14 mouse cellular contexts compared by ENCODE assay signal in the genomic region with DNA sequence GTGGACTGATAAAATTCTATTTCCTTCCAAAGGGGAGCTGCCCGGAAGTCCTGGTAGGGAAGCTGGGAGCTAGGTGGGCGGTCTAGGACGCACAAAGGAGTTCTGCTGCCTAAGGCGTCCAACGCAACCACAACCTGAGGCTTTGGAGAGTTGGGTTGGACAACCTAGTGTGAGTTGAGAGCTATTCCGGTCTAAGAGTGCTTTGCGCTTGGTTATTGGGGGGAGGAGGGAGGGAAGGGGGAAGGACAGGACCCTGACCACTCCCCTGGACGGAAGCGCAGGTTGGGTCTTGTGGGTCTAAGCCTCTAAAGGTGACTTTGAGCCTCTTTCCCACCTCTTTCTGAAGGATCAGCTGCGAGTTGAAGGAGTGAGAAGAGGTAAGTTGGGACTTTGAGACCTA. TPM values are rescaled to one million over a fixed set of nuclear protein-coding genes. Genes with fewer than 3 reads are reported as not detected.
DNase-seq lines count a peak whose midpoint lies in the region; ATAC-seq and TF ChIP-seq lines count a peak whose summit lies in the region.
"Had no signal": no experiment of that assay in that cellular context is flagged by ENCODE, and none has a peak within 500 bp of the region (broad histone marks: within the 10 kb centered on the region; RNA-seq: fewer than 3 reads in every experiment).

TSS of gene Sfmbt2 (plus strand) at position 335 of the 400 bp plus-strand sequence.

- no peak within 1 kb of the TSS for H3K9ac ChIP-seq in kidney, embryonic 14.5 days (ENCODE audit: low read depth, low read length)
- H3K9ac ChIP-seq in limb, embryonic 13.5 days = no peak within 1 kb of the TSS
- H3K9ac ChIP-seq: liver, embryonic 14.5 days; midbrain, embryonic 12.5 days had no signal

- H3K27ac ChIP-seq in kidney, embryonic 14.5 days (ENCODE audit: low read depth, low read length) = no peak within 1 kb of the TSS
- H3K27ac ChIP-seq in embryonic facial prominence, embryonic 10.5 days (replicated peaks) = no peak within 1 kb of the TSS
- no peak within 1 kb of the TSS for H3K27ac ChIP-seq in limb, embryonic 13.5 days
- H3K27ac ChIP-seq: liver, embryonic 14.5 days; midbrain, embryonic 12.5 days had no signal

- no peak for TF ChIP-seq CTCF in G1E (IDR thresholded peaks at IDR 0.05; ENCODE audit: low read depth, low read length)

- H3K4me3 ChIP-seq in kidney, embryonic 14.5 days (ENCODE audit: low read length) = 0 out of 2 replicates have a peak within 1 kb of the TSS, but pooled peaks have one; percentile 51
- no peak within 1 kb of the TSS; the same call in 1 of the 2 replicates for H3K4me3 ChIP-seq in G1E (ENCODE audit: low read depth, low read length)
- H3K4me3 ChIP-seq in embryonic facial prominence, embryonic 10.5 days = no peak within 1 kb of the TSS
- H3K4me3 ChIP-seq in limb, embryonic 13.5 days = no peak within 1 kb of the TSS
- H3K4me3 ChIP-seq: erythroblast, embryonic 14.5 days had no signal

- H3K9me3 ChIP-seq in kidney, embryonic 14.5 days (ENCODE audit: control insufficient read depth, low read length) = no peaks in the 10 kb centered on the region
- H3K9me3 ChIP-seq in G1E (replicated peaks) = no peaks in the 10 kb centered on the region
- H3K9me3 ChIP-seq in embryonic facial prominence, embryonic 10.5 days = no peaks in the 10 kb centered on the region
- no peaks in the 10 kb centered on the region for H3K9me3 ChIP-seq in limb, embryonic 13.5 days
- H3K9me3 ChIP-seq: midbrain, embryonic 12.5 days had no signal

- no peak for ATAC-seq in kidney, embryonic 14.5 days (ENCODE audit: low FRiP score, low TSS enrichment)
- no peak for ATAC-seq in G1E (ENCODE audit: extremely low read depth, insufficient number of reproducible peaks, low FRiP score, poor library complexity, severe bottlenecking)
- no peak for ATAC-seq in limb, embryonic 13.5 days (ENCODE audit: low FRiP score, low read depth)

- no peak within 1 kb of the TSS for H3K4me2 ChIP-seq in kidney, embryonic 14.5 days (replicated peaks; ENCODE audit: low read depth, low read length)
- H3K4me2 ChIP-seq in limb, embryonic 13.5 days (replicated peaks) = peak within 1 kb of the TSS; percentile 92

- 0% methylated on average over 10 of the region's 10 CpGs for WGBS in kidney, embryonic 14.5 days
- under 1% methylated on average over 10 of the region's 10 CpGs for WGBS in embryonic facial prominence, embryonic 10.5 days
- under 1% methylated on average over 10 of the region's 10 CpGs for WGBS in limb, embryonic 13.5 days

- DNase-seq in kidney, postnatal 10 days = no peak
- DNase-seq in G1E (ENCODE audit: low spot score) = no peak
- DNase-seq in embryonic facial prominence, embryonic 10.5 days (ENCODE audit: low spot score) = peak; percentile 28
- no peak for DNase-seq in gastrocnemius, adult 8-10 months (ENCODE audit: low spot score in 2 of 2)
- DNase-seq in cerebellum, postnatal 25 days = no peak
- DNase-seq: adrenal gland, postnatal 25 days; cerebellum, adult 11 months; kidney, adult 11 months; right cerebral cortex, postnatal 4 days had no signal

- peaks cover 10% of the 10 kb centered on the region; the same call in 1 of the 2 replicates for H3K4me1 ChIP-seq in kidney, embryonic 14.5 days (ENCODE audit: control insufficient read depth, insufficient read depth, low read length)
- H3K4me1 ChIP-seq in G1E (ENCODE audit: insufficient read depth, low read depth, low read length) = peaks cover 41% of the 10 kb centered on the region
- H3K4me1 ChIP-seq in embryonic facial prominence, embryonic 10.5 days = peaks cover 24% of the 10 kb centered on the region
- peaks cover 18% of the 10 kb centered on the region for H3K4me1 ChIP-seq in limb, embryonic 13.5 days

- H3K27me3 ChIP-seq in kidney, embryonic 14.5 days (ENCODE audit: control insufficient read depth, insufficient read depth, low read length) = peaks cover 52% of the 10 kb centered on the region
- H3K27me3 ChIP-seq in G1E (ENCODE audit: insufficient read depth, low read length) = peaks cover 32% of the 10 kb centered on the region
- peaks cover 85% of the 10 kb centered on the region for H3K27me3 ChIP-seq in embryonic facial prominence, embryonic 10.5 days (replicated peaks; ENCODE audit: low read depth, poor library complexity, severe bottlenecking)
- peaks cover 67% of the 10 kb centered on the region for H3K27me3 ChIP-seq in limb, embryonic 13.5 days

- no peaks in the 10 kb centered on the region for H3K36me3 ChIP-seq in kidney, embryonic 14.5 days (ENCODE audit: control insufficient read depth, insufficient read depth, low read length)
- H3K36me3 ChIP-seq in G1E (replicated peaks) = peaks cover 3% of the 10 kb centered on the region
- H3K36me3 ChIP-seq in embryonic facial prominence, embryonic 10.5 days (replicated peaks) = no peaks in the 10 kb centered on the region
- H3K36me3 ChIP-seq in limb, embryonic 13.5 days = no peaks in the 10 kb centered on the region
- H3K36me3 ChIP-seq: midbrain, embryonic 12.5 days had no signal

RNA-seq across cellular contexts. Expression of gene Sfmbt2, which starts in this region (rescaled TPM):
- 1.9 and 2.3 TPM in 2 replicates for polyA plus RNA-seq in kidney, embryonic 14.5 days (2014; fragmentation: Nextera tagmentation; extraction: Ambion mirVana)
- total RNA-seq in G1E (2014; fragmentation: Nextera tagmentation) (76.5 and 79.8 TPM in 2 replicates), G1E (2017) (26.5 and 26.8 TPM in 2 replicates)
- polyA plus RNA-seq in G1E (2012) = 25.0 and 27.4 TPM in 2 replicates
- polyA plus RNA-seq in embryonic facial prominence, embryonic 10.5 days (2016; fragmentation: Nextera tagmentation; extraction: Ambion mirVana) = 1.3 and 1.5 TPM in 2 replicates
- polyA plus RNA-seq in limb, embryonic 13.5 days (2015; fragmentation: Nextera tagmentation; extraction: Ambion mirVana) = 3.8 and 4.1 TPM in 2 replicates
- total RNA-seq in gastrocnemius, adult 8-10 months (2022) = under 1 TPM in 2 of 4 experiments, not detected in 2; 0.08 to 0.20 TPM
- polyA plus RNA-seq: erythroblast, embryonic 14.5 days had no signal

Comparison
In these comparisons a context has a peak if more than half of its experiments do, and no peak if none do; other contexts are left out.
1. RNA of gene Sfmbt2 (total RNA-seq): 26.5 to 79.8 TPM in G1E; 0.08 to 0.20 TPM in gastrocnemius, adult 8-10 months; every median in the first group is over 10 times any median in the second.